In the genomic region with DNA sequence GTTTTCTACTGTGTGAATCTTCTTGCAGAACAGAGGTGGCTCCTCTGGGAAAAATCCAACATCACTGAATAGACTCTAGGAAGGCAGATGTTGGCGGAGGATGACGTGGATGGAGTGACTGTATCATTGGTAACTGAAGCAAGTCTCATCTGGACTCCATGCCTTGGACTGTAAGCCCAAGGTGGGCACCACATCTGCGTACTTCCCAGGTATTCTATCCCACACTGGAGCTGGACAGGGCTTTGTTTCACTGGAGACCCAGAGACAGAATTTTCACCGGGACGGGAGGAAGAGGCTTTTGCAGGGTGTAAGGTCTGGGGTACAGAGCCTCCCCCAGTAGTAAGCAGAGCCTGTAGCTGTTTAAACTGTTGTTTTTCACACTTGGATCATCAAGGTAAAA, we compare ENCODE assay signal across 18 mouse cellular contexts. TPM values are rescaled to one million over a fixed set of nuclear protein-coding genes. Genes with fewer than 3 reads are reported as not detected.
"Had no signal": no experiment of that assay in that cellular context is flagged by ENCODE, and none has a peak within 500 bp of the region (broad histone marks: within the 10 kb centered on the region; RNA-seq: fewer than 3 reads in every experiment).

No protein-coding gene starts in this region.

- H3K4me3 ChIP-seq: neural tube, embryonic 13.5 days; neural tube, embryonic 15.5 days; stomach, embryonic 15.5 days had no signal

- H3K4me2 ChIP-seq: neural tube, embryonic 13.5 days; neural tube, embryonic 15.5 days; stomach, embryonic 15.5 days had no signal

- H3K36me3 ChIP-seq: neural tube, embryonic 13.5 days; neural tube, embryonic 15.5 days; stomach, embryonic 15.5 days had no signal

- H3K9me3 ChIP-seq: neural tube, embryonic 13.5 days; neural tube, embryonic 15.5 days; stomach, embryonic 15.5 days had no signal

- H3K27me3 ChIP-seq: neural tube, embryonic 13.5 days; neural tube, embryonic 15.5 days; stomach, embryonic 15.5 days had no signal

- H3K9ac ChIP-seq: neural tube, embryonic 13.5 days; neural tube, embryonic 15.5 days; stomach, embryonic 15.5 days had no signal

- H3K4me1 ChIP-seq: neural tube, embryonic 13.5 days; neural tube, embryonic 15.5 days; stomach, embryonic 15.5 days had no signal

- H3K27ac ChIP-seq: neural tube, embryonic 13.5 days; neural tube, embryonic 15.5 days; stomach, embryonic 15.5 days; stomach, postnatal 0 days had no signal

- DNase-seq: retina, postnatal 1 day; right cerebral cortex, adult 18-20 months; right cerebral cortex, postnatal 14 days; right cerebral cortex, postnatal 25 days; right cerebral cortex, postnatal 4 days; spleen, adult 18-20 months; thymus, adult 18-20 months; thymus, adult 2 months; thymus, postnatal 14 days; thymus, postnatal 25 days; thymus, postnatal 36 days; thymus, postnatal 4 days had no signal

RNA-seq across cellular contexts. Expression of a gene that starts 52.1 kb away (rescaled TPM):
- polyA plus RNA-seq: spleen, adult 2 months; urinary bladder, adult 2 months had no signal
